Mouse (Mus musculus) brown adipose tissue, adult 24 weeks (tissue): Measurements from ENCODE around the gene Mon1b. TPM values are rescaled to one million over a fixed set of nuclear protein-coding genes. Genes with fewer than 3 reads are reported as not detected.

Experiments
- H3K27ac ChIP-seq: fragments of 200-500 bp; replicated peaks from 2 replicates; pipeline ENCODE4 v1.5.1; 2012; ENCODE audit warnings: low read depth, mild to moderate bottlenecking, low read length
- H3K4me1 ChIP-seq: fragments of 200-500 bp; 2 replicates; pipeline ENCODE4 v1.6.1; 2012; ENCODE audit warnings: low read length, mixed read lengths; ENCODE audit not compliant: control insufficient read depth, insufficient read depth, insufficient read length
- H3K4me3 ChIP-seq: fragments of 200-500 bp; 2 replicates; pipeline ENCODE4 v1.5.1; 2012; ENCODE audit warnings: low read depth, mild to moderate bottlenecking, low read length, moderate library complexity; ENCODE audit not compliant: insufficient read depth
- polyA plus RNA-seq: library from polyadenylated mRNA; stranded (reverse); fragments of >200 nt; gene quantifications from 2 replicates; pipeline ENCODE4 v1.2.4, GENCODE M21; 2012; ENCODE audit not compliant: missing spikeins, insufficient read depth, insufficient read length

The Mon1b gene
- 6.6 TPM in 2 replicates for polyA plus RNA-seq

- peak within 1 kb of the TSS; percentile 95 for H3K27ac ChIP-seq
- H3K4me3 ChIP-seq: peak within 1 kb of the TSS; percentile 83
- H3K4me1 ChIP-seq: peaks cover 6% of the 10 kb centered on the region; the same call in 1 of the 2 replicates
Measured at GRCm38 (mm10) chr8:113634670-113635591, at the start of gene Mon1b. TSS of gene Mon1b (plus strand) at chr8:113635587.

GRCm38 (mm10) chr8:113598401-113598800 lies 37.0 kb upstream of the Mon1b start:
- H3K27ac ChIP-seq: no peak overlapping the region

DNA sequence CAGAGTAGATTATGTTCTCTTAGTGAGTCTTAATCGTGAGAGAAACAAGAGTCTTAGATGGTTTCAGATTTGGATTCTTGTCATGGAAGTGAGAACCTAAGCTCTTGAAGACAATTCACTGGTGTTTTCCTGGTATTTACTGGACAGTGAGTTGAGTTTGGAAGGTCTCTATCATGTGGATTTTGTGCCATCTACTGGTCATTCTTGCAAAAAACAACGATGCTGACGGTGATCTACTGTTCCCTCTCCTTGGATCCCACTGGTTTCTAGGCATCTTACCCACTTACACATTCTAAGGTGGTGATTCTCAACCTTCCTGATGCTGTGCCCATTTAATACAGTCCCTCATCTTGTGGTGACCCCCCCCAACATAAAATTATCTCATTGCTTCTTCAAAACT lies 2.8 kb upstream of the Mon1b start:
- H3K4me1 ChIP-seq: peaks cover 6% of the 10 kb centered on the region; the same call in 1 of the 2 replicates
- H3K27ac ChIP-seq: no peak overlapping the region
- no peak overlapping the region for H3K4me3 ChIP-seq

More at GRCm38 (mm10) chr8:113598401-113598800, 37.0 kb upstream of the Mon1b start:
- no peaks in the 10 kb centered on the region for H3K4me1 ChIP-seq
- no peak overlapping the region for H3K4me3 ChIP-seq

DNA sequence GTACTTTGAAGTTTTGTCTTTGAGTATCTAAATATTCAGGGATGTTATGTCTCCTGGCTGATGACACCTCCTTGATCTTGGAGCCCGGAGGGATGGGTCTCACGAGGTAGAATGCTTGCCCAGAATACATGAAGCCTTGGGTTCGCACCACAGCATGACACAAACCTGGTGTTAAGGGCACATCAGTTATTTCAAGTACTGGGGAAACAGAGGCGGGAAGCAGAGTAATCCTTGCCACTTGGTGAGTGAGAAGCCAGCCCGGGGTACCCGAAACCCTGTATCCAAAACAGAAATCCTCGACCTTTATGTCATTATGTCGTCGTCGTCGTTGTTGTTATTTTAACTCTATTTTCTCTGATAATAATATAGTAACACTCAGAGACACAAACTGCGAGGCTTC lies 1.2 kb upstream of the Mon1b start:
- H3K27ac ChIP-seq: no peak overlapping the region
- H3K4me1 ChIP-seq: peaks cover 6% of the 10 kb centered on the region; the same call in 1 of the 2 replicates
- H3K4me3 ChIP-seq: peak overlapping the region; percentile 76; the same call in 1 of the 2 replicates

- peak overlapping the region; percentile 83 for H3K4me3 ChIP-seq
- H3K27ac ChIP-seq: peak overlapping the region; percentile 95
- peaks cover 6% of the 10 kb centered on the region; the same call in 1 of the 2 replicates for H3K4me1 ChIP-seq
Measured at GRCm38 (mm10) chr8:113635592-113636279, 349 bp downstream of the Mon1b start.

DNA sequence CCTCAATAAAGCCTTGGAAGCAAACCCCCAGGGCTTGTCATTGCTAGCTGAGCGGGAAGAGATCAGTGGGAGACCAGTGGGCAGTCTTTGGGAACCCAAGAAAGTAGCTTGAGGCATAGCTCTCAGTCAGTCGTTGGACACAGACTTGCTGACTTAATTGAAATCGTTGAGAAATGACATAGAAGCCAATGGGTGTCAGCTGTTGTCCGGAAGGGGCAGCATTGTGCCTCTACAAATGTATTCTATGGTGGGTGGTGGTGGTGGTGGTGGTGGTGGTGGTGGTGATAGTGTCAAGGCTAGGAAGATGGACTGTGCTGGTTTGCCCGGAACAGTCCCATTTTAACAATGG lies 867 bp downstream of the Mon1b start:
- Histone ChIP-seq H3K4me1 (peaks cover 6% of the 10 kb centered on the region; the same call in 1 of the 2 replicates), H3K27ac (no peak overlapping the region), H3K4me3 (peak overlapping the region; percentile 83)

GRCm38 (mm10) chr8:113640357-113640756 lies 5.0 kb downstream of the Mon1b start:
- Histone ChIP-seq H3K27ac (no peak overlapping the region), H3K4me3 (no peak overlapping the region), H3K4me1 (peaks cover 6% of the 10 kb centered on the region; the same call in 1 of the 2 replicates)

- H3K4me3 ChIP-seq: no peak within 1 kb of the TSS
- no peaks in the 10 kb centered on the region for H3K4me1 ChIP-seq
- H3K27ac ChIP-seq: no peak within 1 kb of the TSS
Measured at GRCm38 (mm10) chr8:113642926-113643325, 7.5 kb downstream of the Mon1b start, which contains the start of gene Syce1l. TSS of gene Syce1l (plus strand) at chr8:113643213.

DNA sequence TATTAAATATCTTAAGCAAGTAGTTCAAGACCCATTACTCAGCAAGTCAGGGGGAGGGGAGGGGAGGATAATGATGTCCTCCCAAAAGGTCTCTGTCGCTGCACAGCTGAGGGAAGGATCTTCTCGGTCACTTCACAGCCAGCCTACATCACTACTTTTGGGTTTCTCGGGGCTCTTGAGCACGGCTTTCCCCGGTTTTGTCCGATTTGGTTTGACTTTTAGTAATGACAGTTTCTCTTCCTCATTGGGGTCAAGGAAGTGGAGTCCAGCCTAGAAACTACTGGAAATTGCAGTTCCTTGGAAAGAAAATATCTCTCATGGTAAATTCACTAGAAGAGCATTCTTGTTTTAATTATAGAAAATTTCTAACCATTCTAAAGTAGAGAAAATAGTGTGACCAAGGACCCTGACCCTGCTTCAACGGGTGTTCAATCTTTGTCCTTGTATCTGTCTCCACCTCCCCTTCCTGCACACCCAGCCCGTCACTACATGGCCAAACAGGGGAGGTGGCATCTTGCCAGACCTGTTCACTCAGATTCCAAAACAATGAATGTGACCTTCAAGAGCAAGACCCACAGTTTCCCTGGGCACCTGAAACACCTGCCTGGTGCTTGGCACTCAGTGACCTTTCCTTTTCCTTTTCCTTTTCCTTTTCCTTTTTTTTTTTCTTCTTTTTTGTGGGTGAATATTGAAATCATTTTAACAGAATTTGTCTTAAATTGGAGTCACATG lies 8.3 kb downstream of the Mon1b start:
- Histone ChIP-seq H3K27ac (no peak overlapping the region), H3K4me1 (no peaks in the 10 kb centered on the region), H3K4me3 (no peak overlapping the region)

DNA sequence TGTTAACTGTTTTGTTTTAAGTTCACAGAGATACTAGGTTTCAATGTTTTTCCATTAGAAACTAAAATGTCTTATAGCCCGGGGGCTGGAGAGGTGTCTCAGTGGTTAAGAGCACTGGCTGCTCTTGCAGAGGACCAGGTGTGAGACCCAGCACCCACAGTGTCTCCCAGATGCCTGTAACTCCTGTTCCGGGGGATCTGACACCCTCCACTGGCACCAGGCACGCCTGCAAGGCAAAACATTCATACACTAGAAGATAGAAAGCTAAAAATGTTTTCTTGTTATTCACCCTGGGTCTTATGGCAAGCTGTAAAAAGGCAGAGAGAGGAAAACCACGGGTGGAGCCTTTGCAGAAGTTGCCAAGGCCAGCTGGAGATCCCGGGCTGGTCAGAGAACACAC lies 9.8 kb downstream of the Mon1b start:
- no peak overlapping the region for H3K27ac ChIP-seq
- no peaks in the 10 kb centered on the region for H3K4me1 ChIP-seq
- no peak overlapping the region for H3K4me3 ChIP-seq

DNA sequence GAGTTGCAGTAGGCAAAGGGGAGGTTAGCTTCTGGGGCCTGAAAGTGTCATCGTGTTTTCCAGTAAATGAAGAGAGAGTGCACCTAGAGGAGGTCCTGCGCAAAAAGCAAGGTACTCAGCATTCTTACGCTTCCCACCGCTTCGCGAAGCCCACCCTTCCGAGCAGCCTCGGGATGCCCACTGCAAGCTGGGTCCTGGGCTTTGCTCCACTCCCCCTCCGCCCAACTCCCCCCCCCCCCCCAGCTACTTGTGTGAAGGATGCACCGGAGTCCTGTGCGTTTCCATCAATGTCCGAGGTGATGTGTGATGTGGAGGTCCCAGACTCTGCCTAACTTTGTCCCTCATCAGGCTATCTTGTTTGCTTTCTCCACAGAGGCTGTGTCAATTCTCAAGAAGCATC lies 17.1 kb downstream of the Mon1b start:
- H3K4me3 ChIP-seq: no peak overlapping the region
- no peak overlapping the region for H3K27ac ChIP-seq
- H3K4me1 ChIP-seq: no peaks in the 10 kb centered on the region

GRCm38 (mm10) chr8:113653151-113653550 lies 17.8 kb downstream of the Mon1b start:
- H3K4me3 ChIP-seq: no peak overlapping the region
- H3K27ac ChIP-seq: no peak overlapping the region
- H3K4me1 ChIP-seq: no peaks in the 10 kb centered on the region

DNA sequence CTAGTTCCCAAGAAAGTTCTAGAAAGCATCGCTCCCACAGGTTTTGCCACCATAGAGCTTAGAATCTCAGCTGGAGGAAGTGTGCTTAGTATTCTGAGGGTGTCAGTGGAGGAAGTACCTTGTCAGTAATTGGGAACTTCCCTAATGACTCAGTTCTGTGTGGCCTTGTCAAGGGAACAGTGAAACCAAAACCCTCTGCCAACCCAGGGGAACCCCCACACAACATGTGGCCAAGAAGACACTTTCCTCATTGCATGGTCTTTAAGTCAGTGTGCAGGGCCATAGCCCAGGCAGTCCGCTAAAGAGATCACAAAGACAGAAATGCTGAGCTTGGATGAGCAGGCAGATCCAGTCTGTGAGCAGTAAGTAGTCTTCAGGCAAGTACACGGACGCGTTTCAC lies 20.8 kb downstream of the Mon1b start:
- no peak overlapping the region for H3K27ac ChIP-seq
- H3K4me1 ChIP-seq: no peaks in the 10 kb centered on the region
- no peak overlapping the region for H3K4me3 ChIP-seq

GRCm38 (mm10) chr8:113656681-113657298 lies 21.4 kb downstream of the Mon1b start:
- H3K27ac ChIP-seq: no peak overlapping the region

More at GRCm38 (mm10) chr8:113656681-113657298, 21.4 kb downstream of the Mon1b start:
- H3K4me3 ChIP-seq: no peak overlapping the region
- H3K4me1 ChIP-seq: no peaks in the 10 kb centered on the region
